Mouse (Mus musculus) spleen, adult 2 months (tissue): ENCODE results near the gene Supv3l1. TPM values are rescaled to one million over a fixed set of nuclear protein-coding genes. Genes with fewer than 3 reads are reported as not detected.

Experiments used
- DNase-seq, 2 experiments: peaks; one replicate each; pipeline versions ENCODE4 v3.0.0 to v3.0.0-alpha.2; 2012 to 2021; ENCODE audit warnings: low spot score in 2 of 2, low read depth in 1 of 2
- H3K27ac ChIP-seq: fragments of 200-500 bp; 2 replicates; pipeline ENCODE4 v1.5.1; 2012; ENCODE audit warnings: low read length, inconsistent platforms; ENCODE audit not compliant: insufficient read depth
- H3K27me3 ChIP-seq: fragments of 200-500 bp; 2 replicates; pipeline ENCODE4 v1.6.1; 2012; ENCODE audit warnings: mild to moderate bottlenecking, moderate library complexity, low read length, inconsistent platforms; ENCODE audit not compliant: control insufficient read depth, insufficient read depth
- H3K36me3 ChIP-seq: fragments of 200-500 bp; 2 replicates; pipeline ENCODE4 v1.6.1; 2012; ENCODE audit warnings: mild to moderate bottlenecking, low read length, inconsistent platforms; ENCODE audit not compliant: control insufficient read depth, insufficient read depth
- H3K4me1 ChIP-seq: fragments of 200-500 bp; 2 replicates; pipeline ENCODE4 v1.6.1; 2011; ENCODE audit warnings: inconsistent platforms; ENCODE audit not compliant: control insufficient read depth, insufficient read depth, insufficient read length
- H3K4me3 ChIP-seq: fragments of 200-500 bp; 2 replicates; pipeline ENCODE4 v1.5.1; 2011; ENCODE audit warnings: mild to moderate bottlenecking, inconsistent platforms; ENCODE audit not compliant: insufficient read depth, insufficient read length; ENCODE audit errors: extremely low read depth
- CTCF ChIP-seq: fragments of 200-500 bp; IDR thresholded peaks from 2 replicates; pipeline ENCODE4 v1.5.1; 2011; ENCODE audit warnings: mild to moderate bottlenecking, inconsistent platforms; ENCODE audit not compliant: insufficient read depth, insufficient read length, insufficient replicate concordance; ENCODE audit errors: extremely low read depth
- POLR2A ChIP-seq: fragments of 200-500 bp; IDR thresholded peaks from 2 replicates; pipeline ENCODE4 v1.6.1; 2011; ENCODE audit warnings: low read depth, low read length, inconsistent platforms
- WGBS: fragments of 180-500 bp; shearing (Covaris S2); methylation state at CpG from one replicate; pipeline ENCODE4 v1.1.7; 2018; 5-methylcytosine and 5-hydroxymethylcytosine counted together
- polyA plus RNA-seq: library from polyadenylated mRNA; depleted of rRNA; stranded (reverse); fragments of >200 nt; gene quantifications from 2 replicates; pipeline ENCODE4 v1.2.3, GENCODE M21; 2012

The Supv3l1 gene
- polyA plus RNA-seq, 1 experiment: 8.0 TPM

GRCm38 (mm10) chr10:62425081-62425871 lies 24.3 kb downstream of the Supv3l1 start:
- WGBS: 78% methylated on average over 9 of the region's 9 CpGs
- no peaks in the 10 kb centered on the region for H3K4me1 ChIP-seq
- no peak for DNase-seq
- no peaks in the 10 kb centered on the region for H3K27me3 ChIP-seq
- no peak overlapping the region for H3K27ac ChIP-seq
- TF ChIP-seq POLR2A (no peak), CTCF (no peak)
- peaks cover 15% of the 10 kb centered on the region for H3K36me3 ChIP-seq
- no peak overlapping the region for H3K4me3 ChIP-seq

DNA sequence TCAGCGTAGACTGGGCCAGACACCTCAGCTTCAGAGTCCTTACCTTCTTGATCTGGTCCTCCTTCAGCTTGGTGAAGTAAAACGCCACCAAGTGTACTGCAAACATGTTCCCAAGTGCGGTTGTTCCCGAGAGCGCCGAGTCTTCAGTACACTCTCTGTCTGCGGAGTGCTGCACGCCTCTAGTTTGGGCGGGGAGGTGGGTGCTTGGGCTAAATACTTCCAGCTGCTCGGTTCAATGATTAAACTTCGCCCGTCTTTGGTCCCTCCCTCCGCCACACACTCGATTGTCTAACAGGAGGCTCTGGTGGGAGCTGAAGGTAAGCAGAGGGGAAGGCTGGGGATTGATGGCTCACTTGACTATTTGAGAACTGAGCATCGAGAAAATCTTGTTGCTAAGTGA lies 27.3 kb downstream of the Supv3l1 start, which contains the start of gene Hkdc1:
Hkdc1 (minus strand) TSS at position 237 of the 400 bp plus-strand sequence.
- no peaks in the 10 kb centered on the region for H3K4me1 ChIP-seq
- H3K4me3 ChIP-seq: no peak within 1 kb of the TSS
- no peaks in the 10 kb centered on the region for H3K27me3 ChIP-seq
- H3K27ac ChIP-seq: no peak within 1 kb of the TSS
- 82% methylated on average over 15 of the region's 15 CpGs for WGBS
- H3K36me3 ChIP-seq: no peaks in the 10 kb centered on the region
- TF ChIP-seq POLR2A: no peak
- TF ChIP-seq CTCF: no peak
- no peak for DNase-seq

- H3K36me3 ChIP-seq: no peaks in the 10 kb centered on the region
- H3K27me3 ChIP-seq: no peaks in the 10 kb centered on the region
- whole genome bisulfite sequencing: 87% methylated on average over 3 of the region's 3 CpGs
- no peaks in the 10 kb centered on the region for H3K4me1 ChIP-seq
- no peak for DNase-seq
- no peak overlapping the region for H3K27ac ChIP-seq
- TF ChIP-seq POLR2A: no peak
- no peak for TF ChIP-seq CTCF
- no peak overlapping the region for H3K4me3 ChIP-seq
These were observed 28.4 kb downstream of the Supv3l1 start for GRCm38 (mm10) chr10:62421127-62421526.

DNA sequence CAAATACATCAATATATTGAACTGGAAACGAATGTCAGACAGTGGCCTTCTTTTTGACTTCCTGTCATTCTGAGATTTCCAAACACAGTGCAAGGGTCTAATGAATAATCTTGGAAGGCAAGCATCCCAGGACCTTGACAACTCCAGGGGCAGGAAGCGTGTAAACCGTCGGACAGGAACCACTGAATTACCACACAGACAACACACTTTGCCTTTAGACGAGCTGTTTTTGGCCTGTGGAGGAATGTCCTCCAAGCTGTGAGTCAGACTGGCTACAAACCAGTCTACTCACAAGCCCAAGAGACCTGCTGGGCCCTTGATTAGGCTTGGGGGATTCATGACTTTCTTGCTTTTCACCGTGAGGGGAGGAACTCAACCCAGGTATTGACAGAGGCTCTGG lies 29.1 kb downstream of the Supv3l1 start:
- DNase-seq: no peak
- Histone ChIP-seq H3K4me1 (no peaks in the 10 kb centered on the region), H3K27ac (no peak overlapping the region), H3K27me3 (no peaks in the 10 kb centered on the region), H3K36me3 (no peaks in the 10 kb centered on the region), H3K4me3 (no peak overlapping the region)
- WGBS: 63% methylated on average over 6 of the region's 6 CpGs
- TF ChIP-seq POLR2A (no peak), CTCF (no peak)

DNA sequence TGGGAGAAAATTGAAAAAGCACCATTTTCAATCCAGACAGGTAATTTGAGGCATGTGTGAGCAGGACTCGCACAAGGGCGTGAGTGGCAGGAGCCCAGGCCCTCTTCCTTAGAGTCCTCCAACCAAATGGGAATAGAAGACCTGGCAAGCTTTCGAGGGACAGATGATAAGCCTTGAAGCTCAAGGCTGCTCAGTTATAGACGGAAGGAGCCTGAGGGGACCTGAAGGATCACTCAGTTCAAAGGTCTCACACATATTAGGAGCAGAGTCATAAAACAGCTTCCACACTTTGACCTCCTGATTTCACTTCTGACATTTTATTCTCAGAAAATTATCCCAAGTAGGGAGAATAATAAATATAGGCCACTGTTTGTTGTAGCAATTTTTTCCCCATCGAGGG lies 30.1 kb downstream of the Supv3l1 start:
- H3K36me3 ChIP-seq: no peaks in the 10 kb centered on the region
- H3K4me3 ChIP-seq: no peak overlapping the region
- no peak for DNase-seq
- no peak for TF ChIP-seq CTCF
- H3K27ac ChIP-seq: no peak overlapping the region
- WGBS: 89% methylated on average over 5 of the region's 5 CpGs
- H3K4me1 ChIP-seq: no peaks in the 10 kb centered on the region
- H3K27me3 ChIP-seq: no peaks in the 10 kb centered on the region

GRCm38 (mm10) chr10:62418831-62419356 lies 30.6 kb downstream of the Supv3l1 start:
- no peaks in the 10 kb centered on the region for H3K36me3 ChIP-seq
- TF ChIP-seq CTCF (no peak), POLR2A (no peak)
- no peak for DNase-seq
- no peak overlapping the region for H3K27ac ChIP-seq
- no peaks in the 10 kb centered on the region for H3K27me3 ChIP-seq
- no peaks in the 10 kb centered on the region for H3K4me1 ChIP-seq
- WGBS: 87% methylated on average over 7 of the region's 7 CpGs
- H3K4me3 ChIP-seq: no peak overlapping the region

GRCm38 (mm10) chr10:62413606-62413982 lies 35.9 kb downstream of the Supv3l1 start:
- Histone ChIP-seq H3K27me3 (no peaks in the 10 kb centered on the region), H3K4me3 (no peak overlapping the region), H3K4me1 (no peaks in the 10 kb centered on the region), H3K27ac (no peak overlapping the region), H3K36me3 (no peaks in the 10 kb centered on the region)
- TF ChIP-seq CTCF: no peak
- TF ChIP-seq POLR2A: no peak
- WGBS: 51% methylated on average over 4 of the region's 4 CpGs
- DNase-seq: no peak
